Mouse (Mus musculus): ENCODE data around the gene C2cd5. TPM values are rescaled to one million over a fixed set of nuclear protein-coding genes. Genes with fewer than 3 reads are reported as not detected.

The C2cd5 gene
- polyA plus RNA-seq, 1 experiment: 6.4 TPM

- Histone ChIP-seq H3K4me2 (ENCODE audit: low read depth) (no peak overlapping the region), H3K36me3 (ENCODE audit: control insufficient read depth, insufficient read depth) (no peaks in the 10 kb centered on the region), H3ac (ENCODE audit: control insufficient read depth, insufficient read length) (no peak overlapping the region), H3K79me2 (ENCODE audit: control insufficient read depth, insufficient read depth) (no peaks in the 10 kb centered on the region), H3K27me3 (ENCODE audit: control insufficient read depth, insufficient read depth, insufficient read length) (no peaks in the 10 kb centered on the region), H3K4me3 (no peak overlapping the region)
- TF ChIP-seq POLR2AphosphoS2 (IDR thresholded peaks at IDR 0.05; ENCODE audit: insufficient read length, low read depth): no peak
Observed at GRCm38 (mm10) chr6:143119325-143119724, 19.4 kb upstream of the C2cd5 start.

- H3ac ChIP-seq (ENCODE audit: control insufficient read depth, insufficient read length): no peak overlapping the region
- no peaks in the 10 kb centered on the region for H3K27me3 ChIP-seq (ENCODE audit: control insufficient read depth, insufficient read depth, insufficient read length)
- TF ChIP-seq SRF (IDR thresholded peaks at IDR 0.05; ENCODE audit: control insufficient read depth, insufficient read length, low read depth) (no peak), E2F4 (IDR thresholded peaks at IDR 0.05; ENCODE audit: insufficient read depth) (no peak), TCF12 (IDR thresholded peaks at IDR 0.05; ENCODE audit: insufficient read depth, poor library complexity, severe bottlenecking) (no peak), TCF3 (IDR thresholded peaks at IDR 0.05; ENCODE audit: insufficient read length, low read depth) (no peak)
- H3K36me3 ChIP-seq (ENCODE audit: control insufficient read depth, insufficient read depth): no peaks in the 10 kb centered on the region
- no peak overlapping the region for H3K4me2 ChIP-seq (ENCODE audit: low read depth)
- no peak overlapping the region for H3K4me3 ChIP-seq
- H3K79me2 ChIP-seq (ENCODE audit: control insufficient read depth, insufficient read depth): no peaks in the 10 kb centered on the region
Observed at GRCm38 (mm10) chr6:143116779-143117178, 16.8 kb upstream of the C2cd5 start.

GRCm38 (mm10) chr6:143115505-143115904, 15.6 kb upstream of the C2cd5 start:
- Histone ChIP-seq H3K27me3 (ENCODE audit: control insufficient read depth, insufficient read depth, insufficient read length) (no peaks in the 10 kb centered on the region), H3K4me2 (ENCODE audit: low read depth) (no peak overlapping the region), H3K79me2 (ENCODE audit: control insufficient read depth, insufficient read depth) (no peaks in the 10 kb centered on the region), H3ac (ENCODE audit: control insufficient read depth, insufficient read length) (no peak overlapping the region), H3K4me3 (no peak overlapping the region), H3K36me3 (ENCODE audit: control insufficient read depth, insufficient read depth) (no peaks in the 10 kb centered on the region)
- no peak for TF ChIP-seq E2F4 (IDR thresholded peaks at IDR 0.05; ENCODE audit: insufficient read depth)
- TF ChIP-seq TCF3 (IDR thresholded peaks at IDR 0.05; ENCODE audit: insufficient read length, low read depth): no peak
- no peak for TF ChIP-seq POLR2A (IDR thresholded peaks at IDR 0.05; ENCODE audit: insufficient read length, low read depth)
- no peak for TF ChIP-seq SRF (IDR thresholded peaks at IDR 0.05; ENCODE audit: control insufficient read depth, insufficient read length, low read depth)
- no peak for TF ChIP-seq MAX (IDR thresholded peaks at IDR 0.05; ENCODE audit: low read depth)
- no peak for TF ChIP-seq REST (IDR thresholded peaks at IDR 0.05; ENCODE audit: insufficient read depth, insufficient read length)
- no peak for TF ChIP-seq CEBPB (IDR thresholded peaks at IDR 0.05; ENCODE audit: insufficient read depth, poor library complexity, severe bottlenecking)
- no peak for TF ChIP-seq MYOD1 (IDR thresholded peaks at IDR 0.05; ENCODE audit: control insufficient read depth in 1 of 3, insufficient read length in 2 of 3, low read depth in 2 of 3)
- TF ChIP-seq TCF12 (IDR thresholded peaks at IDR 0.05; ENCODE audit: insufficient read depth, poor library complexity, severe bottlenecking): no peak
- no peak for TF ChIP-seq MYOG (IDR thresholded peaks at IDR 0.05; ENCODE audit: control insufficient read depth in 1 of 3, insufficient read depth in 1 of 3, insufficient read length in 2 of 3, low read depth in 2 of 3)
- no peak for TF ChIP-seq POLR2AphosphoS2 (IDR thresholded peaks at IDR 0.05; ENCODE audit: insufficient read length, low read depth)

- Histone ChIP-seq H3K4me2 (ENCODE audit: low read depth) (no peak overlapping the region), H3K79me2 (ENCODE audit: control insufficient read depth, insufficient read depth) (no peaks in the 10 kb centered on the region), H3ac (ENCODE audit: control insufficient read depth, insufficient read length) (no peak overlapping the region), H3K36me3 (ENCODE audit: control insufficient read depth, insufficient read depth) (no peaks in the 10 kb centered on the region), H3K4me3 (no peak overlapping the region), H3K27me3 (ENCODE audit: control insufficient read depth, insufficient read depth, insufficient read length) (no peaks in the 10 kb centered on the region)
- TF ChIP-seq REST (IDR thresholded peaks at IDR 0.05; ENCODE audit: insufficient read depth, insufficient read length): no peak
- no peak for TF ChIP-seq E2F4 (IDR thresholded peaks at IDR 0.05; ENCODE audit: insufficient read depth)
- no peak for TF ChIP-seq MYOG (IDR thresholded peaks at IDR 0.05; ENCODE audit: control insufficient read depth in 1 of 3, insufficient read depth in 1 of 3, insufficient read length in 2 of 3, low read depth in 2 of 3)
- TF ChIP-seq TCF3 (IDR thresholded peaks at IDR 0.05; ENCODE audit: insufficient read length, low read depth): no peak
- TF ChIP-seq POLR2AphosphoS2 (IDR thresholded peaks at IDR 0.05; ENCODE audit: insufficient read length, low read depth): no peak
- TF ChIP-seq USF1 (IDR thresholded peaks at IDR 0.05; ENCODE audit: low read depth): no peak
- TF ChIP-seq SRF (IDR thresholded peaks at IDR 0.05; ENCODE audit: control insufficient read depth, insufficient read length, low read depth): no peak
- no peak for TF ChIP-seq TCF12 (IDR thresholded peaks at IDR 0.05; ENCODE audit: insufficient read depth, poor library complexity, severe bottlenecking)
- TF ChIP-seq POLR2A (IDR thresholded peaks at IDR 0.05; ENCODE audit: insufficient read length, low read depth): no peak
- TF ChIP-seq CEBPB (IDR thresholded peaks at IDR 0.05; ENCODE audit: insufficient read depth, poor library complexity, severe bottlenecking): no peak
- TF ChIP-seq MYOD1 (IDR thresholded peaks at IDR 0.05; ENCODE audit: control insufficient read depth in 1 of 3, insufficient read length in 2 of 3, low read depth in 2 of 3): no peak
- no peak for TF ChIP-seq MAX (IDR thresholded peaks at IDR 0.05; ENCODE audit: low read depth)
Observed at GRCm38 (mm10) chr6:143115011-143115445, 15.1 kb upstream of the C2cd5 start.

GRCm38 (mm10) chr6:143114556-143114955, 14.6 kb upstream of the C2cd5 start:
- Histone ChIP-seq H3K27me3 (ENCODE audit: control insufficient read depth, insufficient read depth, insufficient read length) (no peaks in the 10 kb centered on the region), H3K79me2 (ENCODE audit: control insufficient read depth, insufficient read depth) (no peaks in the 10 kb centered on the region), H3K4me2 (ENCODE audit: low read depth) (no peak overlapping the region)

More at GRCm38 (mm10) chr6:143114556-143114955, 14.6 kb upstream of the C2cd5 start:
- TF ChIP-seq TCF12 (IDR thresholded peaks at IDR 0.05; ENCODE audit: insufficient read depth, poor library complexity, severe bottlenecking): no peak
- no peak for TF ChIP-seq E2F4 (IDR thresholded peaks at IDR 0.05; ENCODE audit: insufficient read depth)
- TF ChIP-seq SRF (IDR thresholded peaks at IDR 0.05; ENCODE audit: control insufficient read depth, insufficient read length, low read depth): no peak
- no peak for TF ChIP-seq MYOD1 (IDR thresholded peaks at IDR 0.05; ENCODE audit: control insufficient read depth in 1 of 3, insufficient read length in 2 of 3, low read depth in 2 of 3)
- TF ChIP-seq CEBPB (IDR thresholded peaks at IDR 0.05; ENCODE audit: insufficient read depth, poor library complexity, severe bottlenecking): no peak
- no peak for TF ChIP-seq USF1 (IDR thresholded peaks at IDR 0.05; ENCODE audit: low read depth)
- TF ChIP-seq TCF3 (IDR thresholded peaks at IDR 0.05; ENCODE audit: insufficient read length, low read depth): no peak
- TF ChIP-seq MAX (IDR thresholded peaks at IDR 0.05; ENCODE audit: low read depth): no peak
- TF ChIP-seq REST (IDR thresholded peaks at IDR 0.05; ENCODE audit: insufficient read depth, insufficient read length): no peak
- TF ChIP-seq POLR2AphosphoS2 (IDR thresholded peaks at IDR 0.05; ENCODE audit: insufficient read length, low read depth): no peak
- no peak for TF ChIP-seq MYOG (IDR thresholded peaks at IDR 0.05; ENCODE audit: control insufficient read depth in 1 of 3, insufficient read depth in 1 of 3, insufficient read length in 2 of 3, low read depth in 2 of 3)
- TF ChIP-seq POLR2A (IDR thresholded peaks at IDR 0.05; ENCODE audit: insufficient read length, low read depth): no peak
- H3ac ChIP-seq (ENCODE audit: control insufficient read depth, insufficient read length): no peak overlapping the region
- no peak overlapping the region for H3K4me3 ChIP-seq
- H3K36me3 ChIP-seq (ENCODE audit: control insufficient read depth, insufficient read depth): no peaks in the 10 kb centered on the region
